Mouse (Mus musculus): Measurements from ENCODE around the gene Cdh12. TPM values are rescaled to one million over a fixed set of nuclear protein-coding genes. Genes with fewer than 3 reads are reported as not detected.
"Not testable (repeated sequence)": the region's sequence is repeated elsewhere in the genome, so short reads cannot be mapped to it uniquely, and the experiment has no call there.

Gene Cdh12
- polyA plus RNA-seq, 1 experiment from 2014 or later, result 1.4 TPM

DNA sequence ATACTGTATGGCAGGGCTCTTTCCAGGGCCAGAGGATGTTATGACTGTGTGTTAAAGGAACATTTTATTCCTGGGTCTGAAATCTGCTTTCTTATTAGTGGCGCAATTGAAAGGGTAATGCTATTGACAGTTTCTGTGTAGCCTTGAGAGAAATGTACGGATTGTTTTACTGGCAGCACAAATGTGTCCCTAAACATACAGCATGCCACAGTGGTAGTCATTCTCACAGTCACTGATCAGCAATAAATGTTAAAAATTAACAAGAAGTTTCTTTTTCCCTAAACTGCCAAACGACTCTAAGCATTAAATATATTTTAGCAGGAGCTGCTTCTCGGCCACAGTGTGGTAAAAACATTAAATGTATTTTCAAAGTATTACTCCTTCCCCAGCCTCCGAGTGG, 926.4 kb downstream of the Cdh12 start:
- H3K27me3 ChIP-seq (ENCODE audit: control insufficient read depth, insufficient read depth, low read length), result no peaks in the 10 kb centered on the region
- H3K9ac ChIP-seq (replicated peaks; ENCODE audit: low read depth, low read length), result no peak overlapping the region
- no peaks in the 10 kb centered on the region for H3K36me3 ChIP-seq (ENCODE audit: control insufficient read depth, insufficient read depth, low read length)
- no peak for ATAC-seq (ENCODE audit: insufficient number of reproducible peaks, insufficient read depth, low FRiP score, low read depth)
- no peak overlapping the region for H3K4me3 ChIP-seq (ENCODE audit: low read depth, low read length)
- no peak overlapping the region for H3K4me2 ChIP-seq (replicated peaks; ENCODE audit: low read depth, low read length)
- 75% methylated on average over 5 of the region's 5 CpGs for WGBS
- no peaks in the 10 kb centered on the region for H3K4me1 ChIP-seq (ENCODE audit: control insufficient read depth, insufficient read depth, low read length)
- no peak overlapping the region for H3K27ac ChIP-seq (ENCODE audit: low read length)
- H3K9me3 ChIP-seq (ENCODE audit: control insufficient read depth, low read depth, low read length), result no peaks in the 10 kb centered on the region

- Histone ChIP-seq H3K9me3 (ENCODE audit: control insufficient read depth, low read depth, low read length) (no peaks in the 10 kb centered on the region), H3K27ac (ENCODE audit: low read length) (no peak overlapping the region), H3K36me3 (ENCODE audit: control insufficient read depth, insufficient read depth, low read length) (no peaks in the 10 kb centered on the region), H3K9ac (replicated peaks; ENCODE audit: low read depth, low read length) (no peak overlapping the region), H3K4me2 (replicated peaks; ENCODE audit: low read depth, low read length) (no peak overlapping the region), H3K4me1 (ENCODE audit: control insufficient read depth, insufficient read depth, low read length) (no peaks in the 10 kb centered on the region), H3K4me3 (ENCODE audit: low read depth, low read length) (no peak overlapping the region), H3K27me3 (ENCODE audit: control insufficient read depth, insufficient read depth, low read length) (no peaks in the 10 kb centered on the region)
- ATAC-seq (ENCODE audit: insufficient number of reproducible peaks, insufficient read depth, low FRiP score, low read depth), result no peak
- WGBS, result 63% methylated on average over 3 of the region's 3 CpGs
Observed at GRCm38 (mm10) chr15:21375871-21376270, 926.8 kb downstream of the Cdh12 start.

DNA sequence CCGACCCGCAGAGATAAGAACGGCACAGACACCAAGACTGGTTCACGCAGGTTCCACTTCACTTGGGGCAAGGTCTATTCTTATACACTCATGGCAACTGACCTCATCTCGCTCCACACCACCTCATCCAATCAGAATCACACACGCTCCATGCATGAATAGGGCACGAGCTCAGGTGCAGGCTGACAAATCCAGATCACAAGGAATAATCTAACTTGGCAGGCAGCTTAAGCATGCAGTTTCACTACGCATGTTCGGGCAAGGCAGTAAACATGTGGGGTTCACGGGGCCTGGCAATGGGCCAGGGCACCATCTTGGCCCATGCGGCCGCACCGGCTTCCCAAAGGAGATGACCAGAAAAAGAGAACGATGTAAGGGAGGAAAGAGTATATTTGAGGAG, 942.4 kb downstream of the Cdh12 start:
- not testable (repeated sequence) for H3K27ac ChIP-seq (ENCODE audit: low read length); H3K36me3 ChIP-seq (ENCODE audit: control insufficient read depth, insufficient read depth, low read length); H3K4me1 ChIP-seq (ENCODE audit: control insufficient read depth, insufficient read depth, low read length); H3K4me3 ChIP-seq (ENCODE audit: low read depth, low read length); H3K4me2 ChIP-seq (replicated peaks; ENCODE audit: low read depth, low read length); H3K27me3 ChIP-seq (ENCODE audit: control insufficient read depth, insufficient read depth, low read length); H3K9me3 ChIP-seq (ENCODE audit: control insufficient read depth, low read depth, low read length); H3K9ac ChIP-seq (replicated peaks; ENCODE audit: low read depth, low read length); ATAC-seq (ENCODE audit: insufficient number of reproducible peaks, insufficient read depth, low FRiP score, low read depth)
- 86% methylated on average over 14 of the region's 14 CpGs for WGBS

- no peak overlapping the region for H3K9ac ChIP-seq (replicated peaks; ENCODE audit: low read depth, low read length)
- ATAC-seq (ENCODE audit: insufficient number of reproducible peaks, insufficient read depth, low FRiP score, low read depth), result no peak
- H3K27ac ChIP-seq (ENCODE audit: low read length), result no peak overlapping the region
- H3K36me3 ChIP-seq (ENCODE audit: control insufficient read depth, insufficient read depth, low read length), result no peaks in the 10 kb centered on the region
- no peaks in the 10 kb centered on the region for H3K4me1 ChIP-seq (ENCODE audit: control insufficient read depth, insufficient read depth, low read length)
- H3K4me2 ChIP-seq (replicated peaks; ENCODE audit: low read depth, low read length), result no peak overlapping the region
- no peaks in the 10 kb centered on the region for H3K27me3 ChIP-seq (ENCODE audit: control insufficient read depth, insufficient read depth, low read length)
- H3K4me3 ChIP-seq (ENCODE audit: low read depth, low read length), result no peak overlapping the region
- no peaks in the 10 kb centered on the region for H3K9me3 ChIP-seq (ENCODE audit: control insufficient read depth, low read depth, low read length)
- 85% methylated on average over 3 of the region's 3 CpGs for WGBS
Observed at GRCm38 (mm10) chr15:21393080-21393479, 944.0 kb downstream of the Cdh12 start.

DNA sequence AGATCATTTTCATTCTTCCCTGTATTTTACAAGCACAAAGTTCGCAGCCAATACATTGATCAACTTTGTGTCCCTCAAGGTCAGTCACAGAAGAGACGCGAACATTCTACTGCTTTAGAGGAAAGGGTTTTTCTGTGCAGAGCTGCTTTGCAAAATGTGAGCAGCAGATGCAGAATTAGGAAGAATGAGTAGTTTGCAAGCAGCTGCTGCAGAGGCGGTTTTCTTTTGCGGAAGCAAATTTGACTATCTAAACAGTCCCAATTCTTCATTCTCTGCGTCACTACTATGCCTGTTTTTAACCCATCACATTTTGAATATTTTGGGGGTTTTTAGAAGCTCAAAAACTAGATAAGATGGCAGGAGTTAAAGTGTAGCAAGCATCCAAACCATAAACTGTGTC, 956.1 kb downstream of the Cdh12 start:
- H3K9me3 ChIP-seq (ENCODE audit: control insufficient read depth, low read depth, low read length), result no peaks in the 10 kb centered on the region
- 66% methylated on average over 6 of the region's 6 CpGs for WGBS

GRCm38 (mm10) chr15:21407324-21408044, 958.4 kb downstream of the Cdh12 start:
- peak; percentile 37; the same call in 1 of the 2 replicates for ATAC-seq (ENCODE audit: insufficient number of reproducible peaks, insufficient read depth, low FRiP score, low read depth)
- H3K27ac ChIP-seq (ENCODE audit: low read length), result no peak overlapping the region
- WGBS, result 61% methylated on average over 2 of the region's 2 CpGs

More for the DNA sequence above, 956.1 kb downstream of the Cdh12 start:
- no peaks in the 10 kb centered on the region for H3K27me3 ChIP-seq (ENCODE audit: control insufficient read depth, insufficient read depth, low read length)
- no peak overlapping the region for H3K27ac ChIP-seq (ENCODE audit: low read length)
- no peak overlapping the region for H3K9ac ChIP-seq (replicated peaks; ENCODE audit: low read depth, low read length)
- H3K4me2 ChIP-seq (replicated peaks; ENCODE audit: low read depth, low read length), result no peak overlapping the region
- no peak overlapping the region for H3K4me3 ChIP-seq (ENCODE audit: low read depth, low read length)
- no peaks in the 10 kb centered on the region for H3K36me3 ChIP-seq (ENCODE audit: control insufficient read depth, insufficient read depth, low read length)
- H3K4me1 ChIP-seq (ENCODE audit: control insufficient read depth, insufficient read depth, low read length), result no peaks in the 10 kb centered on the region
- no peak for ATAC-seq (ENCODE audit: insufficient number of reproducible peaks, insufficient read depth, low FRiP score, low read depth)

GRCm38 (mm10) chr15:21437347-21437746, 988.3 kb downstream of the Cdh12 start:
- no peak overlapping the region for H3K9ac ChIP-seq (replicated peaks; ENCODE audit: low read depth, low read length)
- 87% methylated on average over 4 of the region's 4 CpGs for WGBS
- H3K27ac ChIP-seq (ENCODE audit: low read length), result no peak overlapping the region
- H3K27me3 ChIP-seq (ENCODE audit: control insufficient read depth, insufficient read depth, low read length), result no peaks in the 10 kb centered on the region
- no peaks in the 10 kb centered on the region for H3K36me3 ChIP-seq (ENCODE audit: control insufficient read depth, insufficient read depth, low read length)
- no peaks in the 10 kb centered on the region for H3K9me3 ChIP-seq (ENCODE audit: control insufficient read depth, low read depth, low read length)
- no peaks in the 10 kb centered on the region for H3K4me1 ChIP-seq (ENCODE audit: control insufficient read depth, insufficient read depth, low read length)
- ATAC-seq (ENCODE audit: insufficient number of reproducible peaks, insufficient read depth, low FRiP score, low read depth), result no peak
- no peak overlapping the region for H3K4me2 ChIP-seq (replicated peaks; ENCODE audit: low read depth, low read length)
- H3K4me3 ChIP-seq (ENCODE audit: low read depth, low read length), result no peak overlapping the region

More at GRCm38 (mm10) chr15:21407324-21408044, 958.4 kb downstream of the Cdh12 start:
- Histone ChIP-seq H3K9ac (replicated peaks; ENCODE audit: low read depth, low read length) (no peak overlapping the region), H3K9me3 (ENCODE audit: control insufficient read depth, low read depth, low read length) (no peaks in the 10 kb centered on the region), H3K4me3 (ENCODE audit: low read depth, low read length) (no peak overlapping the region), H3K4me1 (ENCODE audit: control insufficient read depth, insufficient read depth, low read length) (no peaks in the 10 kb centered on the region), H3K4me2 (replicated peaks; ENCODE audit: low read depth, low read length) (no peak overlapping the region), H3K36me3 (ENCODE audit: control insufficient read depth, insufficient read depth, low read length) (no peaks in the 10 kb centered on the region), H3K27me3 (ENCODE audit: control insufficient read depth, insufficient read depth, low read length) (no peaks in the 10 kb centered on the region)

DNA sequence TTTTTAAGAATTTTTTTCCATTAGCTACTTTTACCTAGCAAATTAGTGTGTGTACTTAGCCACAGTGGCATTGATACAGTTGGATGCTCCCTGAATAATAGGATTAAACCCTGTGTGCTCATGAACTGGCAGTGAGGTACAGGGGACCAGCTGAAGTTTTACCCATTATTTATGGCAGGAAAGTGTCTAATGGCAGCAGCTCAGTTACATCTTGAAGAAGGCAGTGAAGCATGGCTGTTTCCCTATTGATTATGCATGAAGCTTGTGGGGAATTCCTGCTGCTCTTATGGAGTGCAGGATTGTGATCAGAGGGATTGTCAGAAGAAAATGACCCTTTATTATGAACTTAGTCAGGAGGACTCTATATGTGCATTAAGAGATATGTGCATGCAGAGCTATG, 988.9 kb downstream of the Cdh12 start:
- Histone ChIP-seq H3K27ac (ENCODE audit: low read length) (no peak overlapping the region), H3K4me2 (replicated peaks; ENCODE audit: low read depth, low read length) (no peak overlapping the region), H3K9ac (replicated peaks; ENCODE audit: low read depth, low read length) (no peak overlapping the region), H3K36me3 (ENCODE audit: control insufficient read depth, insufficient read depth, low read length) (no peaks in the 10 kb centered on the region), H3K4me3 (ENCODE audit: low read depth, low read length) (no peak overlapping the region), H3K4me1 (ENCODE audit: control insufficient read depth, insufficient read depth, low read length) (no peaks in the 10 kb centered on the region), H3K9me3 (ENCODE audit: control insufficient read depth, low read depth, low read length) (no peaks in the 10 kb centered on the region), H3K27me3 (ENCODE audit: control insufficient read depth, insufficient read depth, low read length) (no peaks in the 10 kb centered on the region)
- ATAC-seq (ENCODE audit: insufficient number of reproducible peaks, insufficient read depth, low FRiP score, low read depth), result no peak

- Histone ChIP-seq H3K27me3 (ENCODE audit: control insufficient read depth, insufficient read depth, low read length) (no peaks in the 10 kb centered on the region), H3K4me2 (replicated peaks; ENCODE audit: low read depth, low read length) (no peak overlapping the region), H3K4me1 (ENCODE audit: control insufficient read depth, insufficient read depth, low read length) (no peaks in the 10 kb centered on the region), H3K4me3 (ENCODE audit: low read depth, low read length) (no peak overlapping the region), H3K27ac (ENCODE audit: low read length) (no peak overlapping the region), H3K9me3 (ENCODE audit: control insufficient read depth, low read depth, low read length) (no peaks in the 10 kb centered on the region), H3K36me3 (ENCODE audit: control insufficient read depth, insufficient read depth, low read length) (no peaks in the 10 kb centered on the region), H3K9ac (replicated peaks; ENCODE audit: low read depth, low read length) (no peak overlapping the region)
- WGBS, result 57% methylated on average over 2 of the region's 2 CpGs
- no peak for ATAC-seq (ENCODE audit: insufficient number of reproducible peaks, insufficient read depth, low FRiP score, low read depth)
Observed at GRCm38 (mm10) chr15:21458098-21458497, 1009.0 kb downstream of the Cdh12 start.

Measured in stomach, embryonic 14.5 days (tissue).